Mouse (Mus musculus) MEL (cell line): Measurements from ENCODE around the gene Dnajb7. TPM values are rescaled to one million over a fixed set of nuclear protein-coding genes. Genes with fewer than 3 reads are reported as not detected.

Experiments used
- DNase-seq: peaks from one replicate; pipeline ENCODE4 v3.0.0; 2011; ENCODE audit warnings: low read depth, low spot score
- H3K27ac ChIP-seq: 2 replicates; pipeline ENCODE4 v1.5.1; 2012; ENCODE audit warnings: low read depth, mild to moderate bottlenecking, control low read depth, low read length, moderate library complexity; ENCODE audit not compliant: control insufficient read depth
- H3K27me3 ChIP-seq, 2 experiments: fragments of 150-350 bp in 1 of 2; sonication (generic) in 1 of 2; 2 replicates each; pipeline ENCODE4 v1.6.1; 2012; ENCODE audit warnings: low read length in 2 of 2, mild to moderate bottlenecking in 2 of 2, improper control_type of control experiment in 1 of 2, moderate library complexity in 1 of 2; ENCODE audit not compliant: insufficient read depth in 2 of 2, control insufficient read depth in 1 of 2
- H3K36me3 ChIP-seq, 2 experiments: 2 replicates each; pipeline ENCODE4 v1.6.1; 2012 to 2014; ENCODE audit warnings: low read length in 2 of 2, improper control_type of control experiment in 1 of 2, inconsistent platforms in 1 of 2, mild to moderate bottlenecking in 1 of 2; ENCODE audit not compliant: insufficient read depth in 2 of 2, control insufficient read depth in 1 of 2
- H3K4me1 ChIP-seq, 2 experiments: fragments of 150-350 bp in 1 of 2; sonication (generic) in 1 of 2; 2 replicates each; pipeline ENCODE4 v1.6.1; 2012; ENCODE audit warnings: low read length in 2 of 2, improper control_type of control experiment in 1 of 2, mild to moderate bottlenecking in 1 of 2; ENCODE audit not compliant: insufficient read depth in 2 of 2, control insufficient read depth in 1 of 2
- H3K4me3 ChIP-seq, 2 experiments: fragments of 150-350 bp in 1 of 2; sonication (generic) in 1 of 2; 2 replicates each; pipeline ENCODE4 v1.5.1; 2012; ENCODE audit warnings: low read depth in 2 of 2, low read length in 2 of 2, mild to moderate bottlenecking in 2 of 2, moderate library complexity in 2 of 2, control low read depth in 1 of 2, improper control_type of control experiment in 1 of 2; ENCODE audit not compliant: control insufficient read depth in 1 of 2, insufficient read depth in 1 of 2
- H3K79me2 ChIP-seq: 2 replicates; pipeline ENCODE4 v1.6.1; 2012; ENCODE audit warnings: mild to moderate bottlenecking, low read length, moderate library complexity; ENCODE audit not compliant: control insufficient read depth, poor library complexity, insufficient read depth
- H3K9ac ChIP-seq: 2 replicates; pipeline ENCODE4 v1.6.1; 2012; ENCODE audit warnings: low read depth, mild to moderate bottlenecking, control low read depth, low read length, moderate library complexity; ENCODE audit not compliant: control insufficient read depth, poor library complexity, severe bottlenecking
- H3K9me3 ChIP-seq: fragments of 150-350 bp; sonication (generic); replicated peaks from 2 replicates; pipeline ENCODE4 v1.6.1; 2012; ENCODE audit warnings: mild to moderate bottlenecking, low read length, improper control_type of control experiment, moderate library complexity; ENCODE audit not compliant: insufficient read depth
- BHLHE40 ChIP-seq: IDR thresholded peaks from 2 replicates; pipeline ENCODE4 v1.6.1; 2012; ENCODE audit warnings: low read depth, mild to moderate bottlenecking, inconsistent platforms, low read length, improper control_type of control experiment, borderline replicate concordance
- CHD1 ChIP-seq: IDR thresholded peaks from 2 replicates; pipeline ENCODE4 v1.6.1; 2012; ENCODE audit warnings: low read depth, mild to moderate bottlenecking, inconsistent platforms, low read length, improper control_type of control experiment
- CHD2 ChIP-seq: IDR thresholded peaks from 2 replicates; pipeline ENCODE4 v1.6.1; 2011; ENCODE audit warnings: low read length, improper control_type of control experiment
- E2F4 ChIP-seq: IDR thresholded peaks from 2 replicates; pipeline ENCODE4 v1.6.1; 2011; ENCODE audit warnings: low read depth, low read length, improper control_type of control experiment, borderline replicate concordance
- EP300 ChIP-seq, 2 experiments: IDR thresholded peaks; 2 replicates each; pipeline ENCODE4 v1.6.1; 2011; ENCODE audit warnings: improper control_type of control experiment in 2 of 2, low read length in 2 of 2, low read depth in 1 of 2, mild to moderate bottlenecking in 1 of 2
- ETS1 ChIP-seq: IDR thresholded peaks from 2 replicates; pipeline ENCODE4 v1.6.1; 2012; ENCODE audit warnings: low read depth, mild to moderate bottlenecking, inconsistent platforms, low read length, improper control_type of control experiment, moderate library complexity
- GABPA ChIP-seq: IDR thresholded peaks from 2 replicates; pipeline ENCODE4 v1.6.1; 2012; ENCODE audit warnings: low read depth, mild to moderate bottlenecking, inconsistent platforms, low read length, improper control_type of control experiment, moderate library complexity
- GATA1 ChIP-seq: IDR thresholded peaks from 2 replicates; pipeline ENCODE4 v1.6.1; 2011; ENCODE audit warnings: low read depth, low read length, improper control_type of control experiment
- JUND ChIP-seq: IDR thresholded peaks from 2 replicates; pipeline ENCODE4 v1.6.1; 2011; ENCODE audit warnings: low read depth, mild to moderate bottlenecking, improper control_type of control experiment, low read length
- KAT2A ChIP-seq: conservative IDR thresholded peaks from 2 replicates; pipeline ENCODE4 v1.6.1; 2012; ENCODE audit warnings: low read depth, low read length, improper control_type of control experiment, inconsistent platforms
- MAFK ChIP-seq: IDR thresholded peaks from 2 replicates; pipeline ENCODE4 v1.6.1; 2011; ENCODE audit warnings: low read depth, mild to moderate bottlenecking, low read length, improper control_type of control experiment, borderline replicate concordance
- MAZ ChIP-seq: IDR thresholded peaks from 2 replicates; pipeline ENCODE4 v1.6.1; 2012; ENCODE audit warnings: low read depth, mild to moderate bottlenecking, inconsistent platforms, low read length, improper control_type of control experiment
- MXI1 ChIP-seq: IDR thresholded peaks from 2 replicates; pipeline ENCODE4 v1.6.1; 2011; ENCODE audit warnings: mild to moderate bottlenecking, low read depth, low read length, improper control_type of control experiment
- MYB ChIP-seq: IDR thresholded peaks from 2 replicates; pipeline ENCODE4 v1.6.1; 2011; ENCODE audit warnings: mild to moderate bottlenecking, low read depth, low read length, improper control_type of control experiment
- POLR2AphosphoS5 ChIP-seq: IDR thresholded peaks from 2 replicates; pipeline ENCODE4 v1.6.1; 2012; ENCODE audit warnings: low read depth, borderline replicate concordance, mild to moderate bottlenecking, inconsistent platforms, low read length, moderate library complexity, mixed read lengths
- RAD21 ChIP-seq: IDR thresholded peaks from 2 replicates; pipeline ENCODE4 v1.6.1; 2011; ENCODE audit warnings: mild to moderate bottlenecking, low read depth, low read length, improper control_type of control experiment
- RCOR1 ChIP-seq: IDR thresholded peaks from 2 replicates; pipeline ENCODE4 v1.6.1; 2012; ENCODE audit warnings: low read depth, mild to moderate bottlenecking, inconsistent platforms, low read length, improper control_type of control experiment
- SMC3 ChIP-seq: IDR thresholded peaks from 2 replicates; pipeline ENCODE4 v1.6.1; 2011; ENCODE audit warnings: low read depth, low read length, improper control_type of control experiment
- TAL1 ChIP-seq: IDR thresholded peaks from 2 replicates; pipeline ENCODE4 v1.6.1; 2012; ENCODE audit warnings: mild to moderate bottlenecking, inconsistent platforms, low read length, moderate library complexity, mixed read lengths
- TBP ChIP-seq: IDR thresholded peaks from 2 replicates; pipeline ENCODE4 v1.8.0; 2011; ENCODE audit warnings: low read depth, low read length, improper control_type of control experiment
- TCF12 ChIP-seq: IDR thresholded peaks from 2 replicates; pipeline ENCODE4 v1.6.1; 2014; ENCODE audit warnings: low read depth, mild to moderate bottlenecking, inconsistent platforms, low read length, improper control_type of control experiment, moderate library complexity
- USF1 ChIP-seq: IDR thresholded peaks from 2 replicates; pipeline ENCODE4 v1.6.1; 2014; ENCODE audit warnings: low read depth, mild to moderate bottlenecking, inconsistent platforms, low read length, improper control_type of control experiment, moderate library complexity
- USF2 ChIP-seq, 2 experiments: IDR thresholded peaks; 2 replicates each; pipeline ENCODE4 v1.6.1; 2011 to 2012; ENCODE audit warnings: improper control_type of control experiment in 2 of 2, low read length in 2 of 2, borderline replicate concordance in 1 of 2, inconsistent platforms in 1 of 2, low read depth in 1 of 2, mild to moderate bottlenecking in 1 of 2; ENCODE audit not compliant: insufficient read depth in 1 of 2
- ZKSCAN1 ChIP-seq: IDR thresholded peaks from 2 replicates; pipeline ENCODE4 v1.6.1; 2012; ENCODE audit warnings: low read depth, mild to moderate bottlenecking, inconsistent platforms, low read length, improper control_type of control experiment, moderate library complexity
- ZNF384 ChIP-seq: IDR thresholded peaks from 2 replicates; pipeline ENCODE4 v1.6.1; 2012; ENCODE audit warnings: low read depth, mild to moderate bottlenecking, inconsistent platforms, low read length, improper control_type of control experiment
- polyA plus RNA-seq, 2 experiments: library from polyadenylated mRNA; stranded (reverse) in 1 of 2; unstranded in 1 of 2; fragments of >175 nt in 1 of 2; fragments of >200 nt in 1 of 2; gene quantifications; 2 replicates each; pipeline versions ENCODE4 v1.2.1 to v1.2.4; 2012; ENCODE audit warnings: low replicate concordance in 2 of 2, low read depth in 1 of 2; ENCODE audit not compliant: insufficient read length in 2 of 2, insufficient read depth in 1 of 2, missing spikeins in 1 of 2
- total RNA-seq: library from RNA; depleted of rRNA; stranded (reverse); fragments of 300-350 nt; gene quantifications from 2 replicates; pipeline ENCODE4 v1.2.3, GENCODE M21; 2012

Gene Dnajb7
- total and polyA plus RNA-seq, 3 experiments, result 0.17 TPM; not detected in 2

GRCm38 (mm10) chr15:81421454-81421853 is 13.4 kb upstream of the Dnajb7 start (continued):
- no peak for TF ChIP-seq USF1
- peak; percentile 79 for TF ChIP-seq ZNF384
- no peak for TF ChIP-seq USF2 (IDR thresholded peaks at IDR 0.05; ENCODE audit: borderline replicate concordance in 1 of 2, insufficient read depth in 1 of 2, low read depth in 1 of 2, low read length in 2 of 2)
- no peak for TF ChIP-seq GABPA
- TF ChIP-seq MAZ, result no peak
- no peak for TF ChIP-seq CHD2
- no peak for TF ChIP-seq RCOR1
- no peak for TF ChIP-seq BHLHE40
- TF ChIP-seq CHD1, result no peak
- no peak for TF ChIP-seq JUND
- no peak for TF ChIP-seq EP300 (IDR thresholded peaks at IDR 0.05; ENCODE audit: low read depth in 1 of 2, low read length in 2 of 2)
- no peak for TF ChIP-seq ETS1
- no peak for TF ChIP-seq MAFK
- TF ChIP-seq GATA1, result 0 out of 2 replicates have a peak, but pooled peaks have one; percentile 9
- no peak for TF ChIP-seq SMC3
- no peak for TF ChIP-seq ZKSCAN1
- peak; percentile 23; the same call in 1 of the 2 replicates for TF ChIP-seq TAL1
- no peak for TF ChIP-seq POLR2AphosphoS5
- TF ChIP-seq MXI1, result no peak
- TF ChIP-seq RAD21, result no peak
- no peak for TF ChIP-seq MYB
- no peak for TF ChIP-seq TBP

- no peak overlapping the region for H3K9ac ChIP-seq
- H3K4me1 ChIP-seq, result peaks cover under 1 to 8% of the 10 kb centered on the region in 2 experiments
- peaks cover 0 to 3% of the 10 kb centered on the region in 2 experiments; a peak in 2 of 4 replicates for H3K36me3 ChIP-seq
- no peak for DNase-seq
- no peaks in the 10 kb centered on the region for H3K27me3 ChIP-seq
- H3K27ac ChIP-seq, result no peak overlapping the region
- no peaks in the 10 kb centered on the region for H3K79me2 ChIP-seq
- H3K4me3 ChIP-seq, result no peak overlapping the region
- no peak for TF ChIP-seq EP300 (IDR thresholded peaks at IDR 0.05; ENCODE audit: low read depth in 1 of 2, low read length in 2 of 2)
- no peak for TF ChIP-seq E2F4
- TF ChIP-seq KAT2A, result no peak
- TF ChIP-seq JUND, result no peak
- no peak for TF ChIP-seq TCF12
- no peak for TF ChIP-seq TAL1
- TF ChIP-seq POLR2AphosphoS5, result no peak
- no peak for TF ChIP-seq CHD2
- TF ChIP-seq BHLHE40, result no peak
- TF ChIP-seq CHD1, result no peak
- TF ChIP-seq SMC3, result no peak
- TF ChIP-seq MXI1, result no peak
- TF ChIP-seq USF2 (IDR thresholded peaks at IDR 0.05; ENCODE audit: borderline replicate concordance in 1 of 2, insufficient read depth in 1 of 2, low read depth in 1 of 2, low read length in 2 of 2), result no peak
- no peaks in the 10 kb centered on the region for H3K9me3 ChIP-seq
Measured at GRCm38 (mm10) chr15:81418065-81418464, 10.0 kb upstream of the Dnajb7 start.
